Mouse (Mus musculus): ENCODE measurements around the gene Wbp1l.

GRCm38 (mm10) chr19:46635766-46636165 is 36.9 kb downstream of the Wbp1l start:
- TF ChIP-seq CTCF (IDR thresholded peaks at IDR 0.05; ENCODE audit: control insufficient read depth, insufficient read depth, insufficient read length) (no peak), MYOD1 (IDR thresholded peaks at IDR 0.05; ENCODE audit: control insufficient read depth, insufficient read length, low read depth) (no peak), USF1 (IDR thresholded peaks at IDR 0.05; ENCODE audit: low read depth) (no peak), MYOG (IDR thresholded peaks at IDR 0.05; ENCODE audit: control insufficient read depth, extremely low read depth, insufficient read length) (no peak), MAX (IDR thresholded peaks at IDR 0.05) (no peak), CEBPB (IDR thresholded peaks at IDR 0.05; ENCODE audit: low read depth) (no peak)

Data from C2C12 (cell line).